Mouse (Mus musculus) stomach, postnatal 0 days (tissue): ENCODE results near the gene Cyp4x1.

Source experiments
- CTCF ChIP-seq: IDR thresholded peaks from 2 replicates; pipeline ENCODE4 v1.5.1; 2016; ENCODE audit warnings: antibody characterized with exemption, low read depth, mild to moderate bottlenecking, moderate library complexity
- EP300 ChIP-seq: optimal IDR thresholded peaks from 2 replicates; pipeline ENCODE3; 2016; ENCODE audit warnings: antibody characterized with exemption

- no peak for TF ChIP-seq CTCF
- no peak for TF ChIP-seq EP300
Measured at GRCm38 (mm10) chr4:115058317-115058761, 75.7 kb downstream of the Cyp4x1 start.
